Mouse (Mus musculus) c-Kit-positive CD71-negative TER-119-negative erythroid progenitor cells, embryonic 14.5 days (primary cell): ENCODE measurements around the gene Ccdc51.
A peak's percentile ranks its signal among the peaks of the same experiment; 100 is the strongest.

Source experiments
- DNase-seq: peaks from one replicate; pipeline ENCODE4 v3.0.0-alpha.2; 2013; ENCODE audit warnings: low read depth

Ccdc51 gene

GRCm38 (mm10) chr9:109097291-109097690 lies 15.0 kb downstream of the Ccdc51 start:
- DNase-seq, result no peak

GRCm38 (mm10) chr9:109097831-109098230 lies 15.5 kb downstream of the Ccdc51 start:
- no peak for DNase-seq

- DNase-seq, result no peak
Measured at GRCm38 (mm10) chr9:109098366-109098765, 16.1 kb downstream of the Ccdc51 start.

DNA sequence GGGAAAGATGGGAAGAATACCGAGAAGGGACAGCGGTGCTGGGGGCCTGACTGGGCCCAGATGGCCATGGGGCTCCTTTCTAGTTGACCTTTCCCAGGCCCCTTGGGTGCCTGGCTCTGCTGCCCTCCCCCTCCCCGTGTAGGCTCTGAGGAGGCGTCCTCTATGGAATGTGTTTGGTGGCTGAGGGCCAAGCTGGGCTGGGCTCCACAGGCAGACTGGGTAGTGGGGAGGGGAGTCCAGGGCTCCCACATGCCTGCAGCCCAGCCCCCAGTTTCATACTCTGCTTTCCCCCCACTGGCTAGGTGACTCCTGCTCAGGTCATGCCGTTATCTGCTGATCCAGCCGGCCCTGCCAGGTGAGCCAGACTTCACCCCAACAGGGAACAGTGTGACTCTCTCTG lies 16.7 kb downstream of the Ccdc51 start:
- DNase-seq, result no peak

DNA sequence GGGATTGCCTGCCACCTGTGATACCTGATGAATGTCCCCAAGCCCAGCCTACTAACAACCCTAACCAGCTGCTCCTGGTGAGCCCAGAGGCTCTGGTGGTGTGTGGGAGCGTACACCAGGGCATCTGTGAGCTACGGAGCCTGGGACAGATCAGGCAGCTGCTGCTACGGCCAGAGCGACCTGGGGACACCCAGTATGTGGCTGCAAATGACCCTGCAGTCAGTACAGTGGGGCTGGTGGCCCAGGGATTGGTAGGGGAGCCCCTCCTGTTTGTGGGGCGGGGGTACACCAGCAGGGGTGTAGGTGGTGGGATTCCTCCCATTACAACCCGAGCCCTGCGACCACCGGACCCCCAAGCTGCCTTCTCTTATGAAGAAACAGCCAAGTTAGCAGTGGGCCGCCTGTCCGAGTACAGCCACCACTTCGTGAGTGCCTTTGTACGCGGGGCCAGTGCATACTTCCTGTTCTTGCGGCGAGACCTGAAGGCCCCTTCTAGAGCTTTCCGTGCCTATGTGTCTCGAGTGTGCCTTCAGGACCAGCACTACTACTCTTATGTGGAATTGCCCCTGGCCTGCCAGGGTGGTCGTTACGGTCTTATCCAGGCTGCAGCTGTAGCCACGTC lies 18.1 kb downstream of the Ccdc51 start:
- DNase-seq, result no peak

DNA sequence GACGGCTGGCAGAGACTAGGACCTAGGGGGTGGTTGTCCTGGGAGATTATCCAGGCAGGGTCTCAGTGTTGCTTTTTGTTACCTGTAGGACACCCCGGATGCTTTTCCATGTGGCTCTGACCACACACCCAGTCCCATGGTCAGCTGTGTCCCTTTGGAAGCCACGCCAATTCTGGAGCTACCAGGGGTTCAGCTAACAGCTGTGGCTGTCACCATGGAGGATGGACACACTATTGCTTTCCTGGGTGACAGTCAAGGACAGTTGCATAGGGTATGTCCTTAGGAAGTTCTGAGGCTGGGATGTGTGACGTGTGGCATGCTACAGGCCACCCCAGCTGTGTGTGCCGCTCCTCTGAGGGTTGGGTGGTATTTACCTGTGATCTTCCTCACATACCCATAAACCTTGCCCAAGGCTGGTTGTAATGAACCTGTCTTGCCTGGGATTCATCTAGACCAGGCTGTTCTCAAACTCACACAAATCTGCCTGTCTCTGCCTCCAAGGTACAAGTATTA lies 19.7 kb downstream of the Ccdc51 start:
- no peak for DNase-seq

GRCm38 (mm10) chr9:109102541-109102940 lies 20.2 kb downstream of the Ccdc51 start:
- DNase-seq, result no peak

- no peak for DNase-seq
Measured at GRCm38 (mm10) chr9:109103250-109103649, 21.0 kb downstream of the Ccdc51 start.

- DNase-seq, result no peak
Measured at GRCm38 (mm10) chr9:109104083-109104482, 21.8 kb downstream of the Ccdc51 start.

- no peak for DNase-seq
Measured at GRCm38 (mm10) chr9:109105011-109105410, 22.7 kb downstream of the Ccdc51 start.

DNA sequence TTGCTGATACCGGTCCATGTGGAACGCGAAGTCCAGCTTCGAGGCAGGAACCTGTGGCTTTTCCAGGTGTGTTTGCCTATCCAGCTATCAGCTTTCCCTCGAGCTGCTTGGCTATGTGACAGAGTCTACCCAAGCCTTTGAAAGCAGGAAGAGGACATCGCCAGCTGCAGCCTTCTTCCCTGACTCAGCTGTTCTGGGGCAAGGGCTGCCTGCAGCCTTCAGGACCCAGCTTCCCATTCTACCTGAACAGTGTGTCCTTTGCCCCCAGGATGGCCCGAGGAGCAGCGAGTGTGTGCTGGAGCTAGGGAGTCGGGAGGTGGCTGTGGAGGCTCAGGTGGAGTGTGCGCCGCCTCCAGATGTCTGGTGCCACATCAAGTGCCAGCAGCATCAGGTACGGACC lies 23.4 kb downstream of the Ccdc51 start:
- no peak for DNase-seq

GRCm38 (mm10) chr9:109107341-109107740 lies 25.0 kb downstream of the Ccdc51 start:
- DNase-seq, result no peak

DNA sequence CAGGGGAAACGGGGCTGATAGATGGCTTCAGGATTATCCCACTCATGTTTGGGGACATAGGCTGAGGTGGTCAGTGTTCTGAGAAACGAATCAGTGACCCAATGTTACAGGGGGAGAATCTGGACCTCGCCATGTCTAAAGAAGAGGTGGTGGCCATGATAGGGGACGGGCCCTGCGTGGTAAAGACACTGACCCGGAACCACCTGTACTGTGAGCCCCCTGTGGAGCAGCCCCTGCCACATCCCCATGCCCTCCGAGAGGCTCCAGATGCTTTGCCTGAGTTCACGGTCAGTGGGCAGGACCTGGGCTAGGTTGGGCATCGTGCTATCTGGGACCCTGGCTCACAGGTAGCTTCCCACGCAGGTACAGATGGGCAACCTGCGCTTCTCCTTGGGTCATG lies 27.9 kb downstream of the Ccdc51 start:
- DNase-seq, result no peak

GRCm38 (mm10) chr9:109111101-109111500 lies 28.8 kb downstream of the Ccdc51 start:
- no peak for DNase-seq

- no peak for DNase-seq
Measured at GRCm38 (mm10) chr9:109111591-109111990, 29.3 kb downstream of the Ccdc51 start.

GRCm38 (mm10) chr9:109113331-109113730 lies 31.0 kb downstream of the Ccdc51 start:
- DNase-seq, result no peak

GRCm38 (mm10) chr9:109114276-109114675 lies 32.0 kb downstream of the Ccdc51 start:
- DNase-seq, result no peak

DNA sequence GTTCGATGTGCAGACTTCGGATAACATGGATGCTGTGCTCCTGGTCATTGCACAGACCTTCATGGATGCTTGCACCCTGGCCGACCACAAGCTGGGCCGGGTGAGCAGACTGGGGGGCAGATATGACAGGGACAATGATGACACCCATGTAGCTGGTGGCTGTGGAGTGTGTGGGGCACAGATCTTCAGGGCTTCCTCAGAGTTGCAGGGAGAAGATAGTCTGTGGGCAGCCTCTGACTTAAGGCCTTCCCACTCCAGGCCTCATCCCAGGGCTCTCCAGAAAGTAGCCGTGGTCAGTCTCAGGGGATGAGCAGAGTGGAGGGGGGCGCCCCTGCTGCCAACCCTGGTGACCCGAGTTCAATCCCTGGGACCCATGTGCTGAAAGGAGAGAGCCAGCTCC lies 32.6 kb downstream of the Ccdc51 start:
- no peak for DNase-seq

DNA sequence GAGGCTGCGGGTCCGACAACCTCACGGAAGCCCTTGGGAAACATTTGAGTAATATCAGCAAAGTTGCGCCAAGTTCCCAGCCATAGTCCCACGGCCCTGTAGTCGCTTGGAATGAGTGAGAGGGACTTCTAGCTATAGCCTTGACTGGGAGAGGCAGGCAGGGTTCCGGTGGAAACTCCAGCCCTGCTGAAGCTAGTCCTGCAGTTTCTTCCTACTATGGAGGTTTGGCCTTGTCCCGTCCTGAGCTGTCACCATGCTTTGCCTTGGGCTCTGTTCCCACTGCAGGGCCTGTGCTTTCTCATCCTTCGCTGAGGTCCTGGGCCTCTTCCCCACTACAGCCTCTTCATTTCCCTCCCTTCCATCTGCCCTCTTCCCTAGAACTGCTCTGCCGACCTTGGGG lies 33.9 kb downstream of the Ccdc51 start:
- DNase-seq, result no peak

GRCm38 (mm10) chr9:109118106-109118505 lies 35.8 kb downstream of the Ccdc51 start:
- no peak for DNase-seq

- no peak for DNase-seq
Measured at GRCm38 (mm10) chr9:109119571-109119970, 37.3 kb downstream of the Ccdc51 start.

DNA sequence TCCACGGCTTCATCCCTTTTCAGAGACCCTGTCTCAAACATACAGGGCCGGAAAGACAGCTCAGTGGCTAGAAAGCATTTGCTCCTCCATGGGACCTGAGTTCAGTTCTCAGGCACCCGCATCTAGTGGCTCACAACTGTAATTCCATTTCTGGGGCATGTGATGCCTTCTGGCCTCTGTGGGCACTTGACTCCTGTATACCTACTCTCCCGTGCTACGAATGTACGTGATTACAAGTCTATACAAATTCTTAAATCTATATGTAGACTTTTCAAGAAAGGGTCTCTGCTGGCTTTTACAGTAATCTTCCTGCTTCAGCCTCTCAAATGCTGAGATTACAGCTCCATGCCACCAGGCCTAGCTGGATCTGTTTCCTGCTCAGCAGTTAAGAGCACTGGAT lies 38.7 kb downstream of the Ccdc51 start:
- no peak for DNase-seq

- peak; percentile 14 for DNase-seq
Measured at GRCm38 (mm10) chr9:109122553-109123085, 40.3 kb downstream of the Ccdc51 start.

GRCm38 (mm10) chr9:109123266-109123665 lies 41.0 kb downstream of the Ccdc51 start:
- DNase-seq, result no peak
